Mouse (Mus musculus) cerebellum, postnatal 36 days (tissue): ENCODE data around the gene Cpm.
"Not testable (repeated sequence)": the region's sequence is repeated elsewhere in the genome, so short reads cannot be mapped to it uniquely, and the experiment has no call there.

Source experiments
- DNase-seq, 2 experiments: peaks; one replicate each; pipeline ENCODE4 v3.0.0; 2021 to 2022; ENCODE audit warnings: mixed read lengths in 2 of 2

The Cpm gene

GRCm38 (mm10) chr10:117607051-117607803, 22.1 kb upstream of the Cpm start:
- no peak for DNase-seq

GRCm38 (mm10) chr10:117607804-117608279, 21.5 kb upstream of the Cpm start:
- DNase-seq: no peak

GRCm38 (mm10) chr10:117608487-117608886, 20.8 kb upstream of the Cpm start:
- no peak for DNase-seq

GRCm38 (mm10) chr10:117608988-117609809, 20.1 kb upstream of the Cpm start:
- no peak for DNase-seq

- no peak for DNase-seq
Observed at GRCm38 (mm10) chr10:117609810-117610090, 19.6 kb upstream of the Cpm start.

- DNase-seq: no peak
Observed at GRCm38 (mm10) chr10:117610160-117610764, 19.0 kb upstream of the Cpm start.

GRCm38 (mm10) chr10:117610794-117611384, 18.4 kb upstream of the Cpm start:
- DNase-seq: no peak

- DNase-seq: no peak
Observed at GRCm38 (mm10) chr10:117611503-117611902, 17.8 kb upstream of the Cpm start.

- DNase-seq: no peak
Observed at GRCm38 (mm10) chr10:117611976-117612375, 17.3 kb upstream of the Cpm start.

GRCm38 (mm10) chr10:117612621-117613584, 16.4 kb upstream of the Cpm start:
- no peak for DNase-seq

- DNase-seq: no peak
Observed at GRCm38 (mm10) chr10:117613960-117614359, 15.3 kb upstream of the Cpm start.

GRCm38 (mm10) chr10:117614387-117614786, 14.9 kb upstream of the Cpm start:
- no peak for DNase-seq

- no peak for DNase-seq
Observed at GRCm38 (mm10) chr10:117615239-117615638, 14.1 kb upstream of the Cpm start.

GRCm38 (mm10) chr10:117615746-117616145, 13.6 kb upstream of the Cpm start:
- no peak for DNase-seq

GRCm38 (mm10) chr10:117616191-117616680, 13.1 kb upstream of the Cpm start:
- DNase-seq: no peak

GRCm38 (mm10) chr10:117616765-117617164, 12.5 kb upstream of the Cpm start:
- not testable (repeated sequence) for DNase-seq

- no peak for DNase-seq
Observed at GRCm38 (mm10) chr10:117617568-117618345, 11.5 kb upstream of the Cpm start.

GRCm38 (mm10) chr10:117619041-117619861, 10.0 kb upstream of the Cpm start:
- DNase-seq: no peak

- DNase-seq: no peak
Observed at GRCm38 (mm10) chr10:117619862-117620179, 9.5 kb upstream of the Cpm start.

GRCm38 (mm10) chr10:117620530-117620929, 8.8 kb upstream of the Cpm start:
- DNase-seq: no peak
